Mouse (Mus musculus): ENCODE data around the gene Tifab. TPM values are rescaled to one million over a fixed set of nuclear protein-coding genes. Genes with fewer than 3 reads are reported as not detected.

Gene Tifab
- total and polyA plus RNA-seq, 2 experiments from 2014 or later: 0.31 to 0.75 TPM

DNA sequence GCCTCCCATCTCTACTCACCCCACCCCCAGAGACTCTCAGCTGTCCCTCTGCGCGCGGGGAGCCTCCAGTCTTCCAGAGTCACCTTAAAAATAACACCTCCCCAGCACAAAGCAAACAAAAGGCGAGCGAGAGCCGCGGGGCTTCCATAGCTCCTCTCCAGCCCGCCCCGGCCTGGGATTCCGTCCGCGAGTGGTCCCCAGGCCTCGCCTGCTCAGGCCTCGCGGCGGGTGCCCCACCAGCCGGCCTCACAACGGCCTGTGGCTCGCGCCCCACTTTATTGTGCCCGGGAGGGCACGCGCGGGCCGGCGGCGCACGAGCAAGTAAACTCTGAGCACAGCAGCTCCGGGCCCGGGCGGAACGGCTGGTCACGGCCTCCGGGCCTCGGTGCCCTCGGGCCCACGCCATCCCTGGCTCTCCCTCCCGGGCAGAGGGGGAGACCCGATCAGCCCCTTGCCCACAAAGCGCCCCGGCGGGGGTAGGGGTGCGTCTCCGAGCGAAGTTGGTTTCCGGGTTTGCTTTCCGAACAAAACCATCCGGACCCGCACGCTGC lies 44.0 kb downstream of the Tifab start:
- ATAC-seq: peak; percentile 44
- Histone ChIP-seq H3K4me2 (ENCODE audit: low read depth, low read length) (peak overlapping the region; percentile 95), H3K4me1 (ENCODE audit: insufficient read depth, low read length) (peaks cover 13% of the 10 kb centered on the region), H3K36me3 (ENCODE audit: insufficient read depth, low read length) (0 out of 2 replicates have a peak, but pooled peaks cover 2% of the 10 kb centered on the region), H3K9ac (replicated peaks; ENCODE audit: low read length) (peak overlapping the region; percentile 98), H3K4me3 (ENCODE audit: low read length) (peak overlapping the region; percentile 91), H3K9me3 (ENCODE audit: low read length) (no peaks in the 10 kb centered on the region), H3K27me3 (ENCODE audit: insufficient read depth, low read length) (no peaks in the 10 kb centered on the region), H3K27ac (peak overlapping the region; percentile 88)
- peak; percentile 46 for DNase-seq (ENCODE audit: low spot score)
- TF ChIP-seq CTCF (IDR thresholded peaks at IDR 0.05; ENCODE audit: low read depth): no peak
- under 1% methylated on average over 45 of the region's 50 CpGs for WGBS

DNA sequence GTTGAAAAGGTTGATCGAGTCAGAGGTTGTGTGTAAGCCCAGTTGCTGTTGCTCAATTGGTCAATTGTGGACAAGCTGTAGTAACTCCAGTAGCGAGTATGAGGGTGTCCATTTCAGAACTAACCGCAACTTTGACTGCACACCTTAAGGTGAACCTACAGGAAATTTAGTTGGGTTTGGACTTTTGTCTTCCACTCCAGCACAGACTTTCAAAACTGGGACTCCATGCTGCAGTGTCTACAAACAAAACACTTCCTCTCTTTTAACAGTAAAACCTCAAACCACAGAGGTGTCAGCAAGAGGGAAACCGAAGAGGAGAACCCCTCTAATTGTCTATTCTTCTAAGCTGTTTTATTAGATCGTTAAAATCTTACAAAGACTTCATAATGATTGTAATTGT lies 44.7 kb downstream of the Tifab start:
- TF ChIP-seq CTCF (IDR thresholded peaks at IDR 0.05; ENCODE audit: low read depth): no peak
- DNase-seq (ENCODE audit: low spot score) (no peak), ATAC-seq (no peak)
- WGBS: 53% methylated on average over 5 of the region's 5 CpGs
- no peaks in the 10 kb centered on the region for H3K9me3 ChIP-seq (ENCODE audit: low read length)
- 0 out of 2 replicates have a peak, but pooled peaks cover 2% of the 10 kb centered on the region for H3K36me3 ChIP-seq (ENCODE audit: insufficient read depth, low read length)
- peak overlapping the region; percentile 95 for H3K4me2 ChIP-seq (ENCODE audit: low read depth, low read length)
- H3K27me3 ChIP-seq (ENCODE audit: insufficient read depth, low read length): no peaks in the 10 kb centered on the region
- H3K9ac ChIP-seq (replicated peaks; ENCODE audit: low read length): peak overlapping the region; percentile 98; the same call in 1 of the 2 replicates
- H3K27ac ChIP-seq: peak overlapping the region; percentile 88; the same call in 1 of the 2 replicates
- H3K4me1 ChIP-seq (ENCODE audit: insufficient read depth, low read length): peaks cover 13% of the 10 kb centered on the region
- H3K4me3 ChIP-seq (ENCODE audit: low read length): peak overlapping the region; percentile 91

DNA sequence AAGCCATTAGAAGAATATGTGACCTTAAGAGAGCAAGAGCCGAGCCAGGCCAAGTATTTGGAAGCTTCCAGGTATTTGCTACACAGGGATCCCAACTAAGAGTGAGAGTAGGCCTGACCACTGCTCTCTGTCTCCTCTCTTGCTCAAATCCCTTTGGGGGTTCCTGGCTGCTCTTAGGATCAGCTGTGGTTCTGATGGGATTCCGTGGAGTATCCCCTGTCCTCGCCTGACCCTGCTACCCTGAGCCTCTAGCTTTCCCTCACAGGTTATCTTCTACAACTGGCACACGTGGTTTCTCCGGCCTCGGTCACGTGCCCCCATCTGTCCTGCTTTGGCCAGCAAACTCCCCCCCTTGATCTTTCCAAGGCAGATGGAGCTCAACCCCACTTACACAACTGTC lies 45.7 kb downstream of the Tifab start:
- H3K4me3 ChIP-seq (ENCODE audit: low read length): no peak overlapping the region
- H3K27me3 ChIP-seq (ENCODE audit: insufficient read depth, low read length): no peaks in the 10 kb centered on the region
- H3K9ac ChIP-seq (replicated peaks; ENCODE audit: low read length): no peak overlapping the region
- 81% methylated on average over 7 of the region's 7 CpGs for WGBS
- peaks cover 13% of the 10 kb centered on the region for H3K4me1 ChIP-seq (ENCODE audit: insufficient read depth, low read length)
- DNase-seq (ENCODE audit: low spot score) (no peak), ATAC-seq (no peak)
- peak overlapping the region; percentile 13; the same call in 1 of the 2 replicates for H3K4me2 ChIP-seq (ENCODE audit: low read depth, low read length)
- H3K27ac ChIP-seq: no peak overlapping the region
- H3K36me3 ChIP-seq (ENCODE audit: insufficient read depth, low read length): peaks cover 7% of the 10 kb centered on the region; the same call in 1 of the 2 replicates
- TF ChIP-seq CTCF (IDR thresholded peaks at IDR 0.05; ENCODE audit: low read depth): no peak
- H3K9me3 ChIP-seq (ENCODE audit: low read length): no peaks in the 10 kb centered on the region

DNA sequence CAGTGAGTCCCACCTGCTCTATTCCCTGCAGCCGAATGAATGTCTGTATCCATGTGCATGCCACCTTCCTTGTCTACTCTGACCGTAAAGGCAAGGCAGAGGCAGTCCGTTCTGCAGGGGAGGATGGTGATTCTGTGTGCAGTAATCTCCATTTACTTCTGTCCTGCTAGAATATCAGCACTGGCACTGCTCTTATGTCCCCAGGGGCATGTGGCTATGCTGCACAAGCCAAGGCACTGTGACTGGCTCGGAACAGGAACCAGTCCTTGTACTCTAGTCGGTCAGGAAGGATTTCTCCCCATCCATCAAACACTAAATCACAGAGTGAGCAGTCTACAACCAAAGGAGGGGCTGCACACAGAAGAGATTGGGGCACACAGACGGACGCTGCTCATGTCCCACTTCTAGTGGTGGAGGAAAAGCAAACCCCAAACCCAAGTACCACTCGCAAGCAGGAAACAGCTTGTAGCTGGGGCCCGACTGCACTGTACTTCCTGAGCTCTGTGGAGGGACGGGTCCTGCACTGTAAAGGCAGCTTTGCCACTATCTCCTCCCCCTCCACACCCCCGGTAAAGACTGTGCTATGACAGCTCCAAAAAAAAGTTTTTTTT lies 46.3 kb downstream of the Tifab start:
- Histone ChIP-seq H3K36me3 (ENCODE audit: insufficient read depth, low read length) (peaks cover 10% of the 10 kb centered on the region; the same call in 1 of the 2 replicates), H3K4me1 (ENCODE audit: insufficient read depth, low read length) (peaks cover 13% of the 10 kb centered on the region), H3K27ac (no peak overlapping the region), H3K9ac (replicated peaks; ENCODE audit: low read length) (no peak overlapping the region), H3K4me2 (ENCODE audit: low read depth, low read length) (no peak overlapping the region), H3K9me3 (ENCODE audit: low read length) (no peaks in the 10 kb centered on the region), H3K27me3 (ENCODE audit: insufficient read depth, low read length) (no peaks in the 10 kb centered on the region), H3K4me3 (ENCODE audit: low read length) (no peak overlapping the region)
- WGBS: 82% methylated on average over 11 of the region's 11 CpGs
- TF ChIP-seq CTCF (IDR thresholded peaks at IDR 0.05; ENCODE audit: low read depth): no peak
- ATAC-seq: no peak
- no peak for DNase-seq (ENCODE audit: low spot score)

DNA sequence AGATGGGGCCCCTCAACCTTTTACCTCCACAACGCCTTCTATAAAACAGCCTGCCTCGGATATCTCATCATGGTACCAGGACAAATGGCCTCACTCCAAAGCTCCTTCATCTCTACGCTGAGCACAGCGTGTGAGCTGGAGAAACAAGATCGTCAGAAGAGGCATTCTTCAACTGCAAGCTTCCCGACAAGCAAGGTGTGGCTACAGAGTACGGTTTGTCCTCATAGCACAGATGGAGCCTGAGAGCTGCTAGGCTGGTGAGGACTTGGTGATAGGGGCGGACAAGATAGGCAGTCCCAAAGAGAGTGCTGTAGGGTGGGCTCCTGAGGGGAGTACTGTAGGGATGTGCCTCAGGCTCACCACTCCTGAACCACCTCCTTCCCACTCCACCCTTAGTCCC lies 48.1 kb downstream of the Tifab start:
- no peak overlapping the region for H3K4me2 ChIP-seq (ENCODE audit: low read depth, low read length)
- no peak overlapping the region for H3K9ac ChIP-seq (replicated peaks; ENCODE audit: low read length)
- TF ChIP-seq CTCF (IDR thresholded peaks at IDR 0.05; ENCODE audit: low read depth): no peak
- ATAC-seq (no peak), DNase-seq (ENCODE audit: low spot score) (no peak)
- H3K4me1 ChIP-seq (ENCODE audit: insufficient read depth, low read length): peaks cover 7% of the 10 kb centered on the region
- H3K4me3 ChIP-seq (ENCODE audit: low read length): no peak overlapping the region
- no peaks in the 10 kb centered on the region for H3K27me3 ChIP-seq (ENCODE audit: insufficient read depth, low read length)
- H3K36me3 ChIP-seq (ENCODE audit: insufficient read depth, low read length): peaks cover 16% of the 10 kb centered on the region
- 89% methylated on average over 8 of the region's 8 CpGs for WGBS
- no peaks in the 10 kb centered on the region for H3K9me3 ChIP-seq (ENCODE audit: low read length)
- H3K27ac ChIP-seq: no peak overlapping the region

DNA sequence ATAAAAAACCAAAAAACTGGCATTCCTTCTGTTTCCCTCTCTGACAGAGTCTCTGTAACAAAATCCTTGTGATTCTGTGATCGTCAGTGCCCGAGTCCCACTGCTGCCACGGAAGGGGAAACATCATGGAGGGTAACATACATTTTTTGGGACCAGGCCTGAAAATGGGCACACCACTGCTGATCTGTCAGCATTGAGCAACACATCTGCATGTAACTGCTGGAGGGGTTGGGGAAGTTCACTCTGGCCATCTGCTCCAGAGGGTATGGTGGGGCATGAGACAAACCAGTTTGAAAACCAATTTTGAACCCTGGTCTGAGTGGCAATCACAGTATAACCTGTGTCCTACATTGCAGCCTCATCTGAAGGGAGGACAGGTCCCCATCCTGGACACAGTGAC lies 49.1 kb downstream of the Tifab start:
- H3K9ac ChIP-seq (replicated peaks; ENCODE audit: low read length): no peak overlapping the region
- H3K4me2 ChIP-seq (ENCODE audit: low read depth, low read length): no peak overlapping the region
- H3K4me3 ChIP-seq (ENCODE audit: low read length): no peak overlapping the region
- DNase-seq (ENCODE audit: low spot score) (no peak), ATAC-seq (no peak)
- peaks cover 7% of the 10 kb centered on the region for H3K4me1 ChIP-seq (ENCODE audit: insufficient read depth, low read length)
- H3K27me3 ChIP-seq (ENCODE audit: insufficient read depth, low read length): no peaks in the 10 kb centered on the region
- no peak overlapping the region for H3K27ac ChIP-seq
- peaks cover 24% of the 10 kb centered on the region for H3K36me3 ChIP-seq (ENCODE audit: insufficient read depth, low read length)
- no peak for TF ChIP-seq CTCF (IDR thresholded peaks at IDR 0.05; ENCODE audit: low read depth)
- no peaks in the 10 kb centered on the region for H3K9me3 ChIP-seq (ENCODE audit: low read length)
- WGBS: 96% methylated on average over 3 of the region's 3 CpGs

DNA sequence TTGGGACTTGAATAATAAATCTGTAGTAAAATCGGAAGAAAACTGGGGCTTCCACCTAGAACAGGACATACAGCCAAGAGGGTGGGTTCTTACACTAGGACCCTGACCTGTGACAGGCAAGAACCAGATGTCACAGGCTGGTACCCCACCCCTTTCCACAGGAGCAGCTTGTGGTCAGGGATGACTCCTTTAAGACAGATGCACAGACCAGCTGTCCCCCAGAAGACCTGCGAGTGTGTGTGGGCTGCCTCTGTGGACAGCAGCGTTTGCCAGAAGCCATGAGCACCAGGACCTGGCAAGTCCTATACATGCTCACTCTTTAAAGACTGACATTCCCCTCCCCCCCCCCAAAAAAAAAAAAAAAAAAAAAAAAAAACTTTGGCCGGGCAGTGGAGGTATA lies 49.7 kb downstream of the Tifab start:
- Histone ChIP-seq H3K27ac (no peak overlapping the region), H3K4me2 (ENCODE audit: low read depth, low read length) (no peak overlapping the region), H3K27me3 (ENCODE audit: insufficient read depth, low read length) (no peaks in the 10 kb centered on the region), H3K4me3 (ENCODE audit: low read length) (no peak overlapping the region), H3K9ac (replicated peaks; ENCODE audit: low read length) (no peak overlapping the region), H3K4me1 (ENCODE audit: insufficient read depth, low read length) (peaks cover 7% of the 10 kb centered on the region), H3K36me3 (ENCODE audit: insufficient read depth, low read length) (peaks cover 24% of the 10 kb centered on the region), H3K9me3 (ENCODE audit: low read length) (no peaks in the 10 kb centered on the region)
- no peak for ATAC-seq
- DNase-seq (ENCODE audit: low spot score): no peak
- WGBS: 86% methylated on average over 4 of the region's 4 CpGs
- no peak for TF ChIP-seq CTCF (IDR thresholded peaks at IDR 0.05; ENCODE audit: low read depth)

All from hindbrain, postnatal 0 days (tissue).